Mouse (Mus musculus) heart, adult 11 months (tissue): ENCODE results near the gene AA986860.

Source experiments
- DNase-seq: peaks from one replicate; pipeline ENCODE4 v3.0.0; 2022

AA986860 gene

DNA sequence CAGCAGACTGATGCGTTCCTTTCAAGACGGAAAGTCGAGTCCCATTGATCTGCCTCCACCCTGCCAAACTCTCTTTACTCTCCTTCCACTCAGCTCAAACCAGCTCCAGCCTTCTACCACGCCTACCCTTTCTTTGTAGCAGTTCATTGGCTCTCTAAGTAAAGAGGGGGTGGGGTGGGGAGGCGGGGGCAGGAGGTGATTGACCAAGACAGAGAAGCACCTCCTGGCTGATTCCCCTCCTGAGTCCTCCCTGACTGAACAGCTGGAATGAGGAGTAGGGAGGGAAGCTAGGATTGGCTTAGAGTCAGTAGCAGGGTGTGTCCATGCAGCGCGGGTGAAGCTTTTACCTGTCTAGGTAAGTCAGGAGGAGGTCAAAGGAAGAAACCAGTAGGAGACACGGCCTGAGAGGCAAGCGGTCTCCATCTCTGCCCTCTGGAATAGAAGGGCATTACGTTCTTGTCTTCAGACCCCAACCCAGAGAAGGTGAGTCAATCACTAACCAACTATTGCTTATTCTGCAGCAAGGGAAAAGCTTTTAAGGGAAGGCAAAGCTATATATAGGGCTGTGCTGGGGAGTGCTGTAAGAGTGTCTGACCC is at the start of gene AA986860:
AA986860 (plus strand) TSS at position 236 of the 597 bp plus-strand sequence.
- DNase-seq = peak; percentile 78

DNA sequence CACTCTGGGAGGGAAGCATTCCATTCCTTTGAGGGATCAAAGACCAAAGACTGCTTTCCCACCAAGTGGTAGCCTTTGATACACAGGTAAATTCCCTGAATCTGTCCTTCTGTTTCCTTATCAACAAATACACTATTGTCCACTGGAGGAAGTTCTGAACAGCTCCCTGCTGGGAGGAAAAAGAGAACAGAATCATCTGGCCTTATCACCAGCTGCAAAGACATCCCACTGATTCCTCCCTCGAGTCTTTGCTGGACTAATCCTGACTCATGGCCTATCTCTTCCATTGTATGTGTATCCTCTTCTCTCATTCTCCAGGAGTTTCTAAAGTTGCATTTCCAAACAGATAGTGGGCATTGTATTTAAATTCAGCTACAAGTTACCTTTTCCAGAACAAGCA is 47.9 kb upstream of the AA986860 start:
- peak; percentile 34 for DNase-seq

DNA sequence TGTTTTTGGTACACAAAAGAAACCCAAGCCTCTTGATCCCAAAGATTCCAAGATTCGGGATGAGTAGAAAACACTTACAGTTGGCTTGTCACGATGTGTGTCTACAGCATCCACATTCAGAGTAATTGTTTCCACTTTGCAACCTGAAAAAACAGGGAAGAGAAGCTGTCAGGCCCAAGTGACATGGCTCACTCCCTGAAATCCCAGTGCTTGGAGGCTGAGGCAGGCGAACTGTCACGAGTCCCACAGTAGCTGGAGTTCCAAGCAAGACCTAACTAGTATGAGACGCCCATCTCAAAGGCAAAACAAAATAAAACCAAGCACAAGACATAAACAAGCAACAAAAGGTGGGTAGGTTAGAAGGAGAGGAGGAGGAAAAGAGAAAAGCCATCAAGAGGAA is 33.2 kb upstream of the AA986860 start:
- DNase-seq = peak; percentile 54

DNA sequence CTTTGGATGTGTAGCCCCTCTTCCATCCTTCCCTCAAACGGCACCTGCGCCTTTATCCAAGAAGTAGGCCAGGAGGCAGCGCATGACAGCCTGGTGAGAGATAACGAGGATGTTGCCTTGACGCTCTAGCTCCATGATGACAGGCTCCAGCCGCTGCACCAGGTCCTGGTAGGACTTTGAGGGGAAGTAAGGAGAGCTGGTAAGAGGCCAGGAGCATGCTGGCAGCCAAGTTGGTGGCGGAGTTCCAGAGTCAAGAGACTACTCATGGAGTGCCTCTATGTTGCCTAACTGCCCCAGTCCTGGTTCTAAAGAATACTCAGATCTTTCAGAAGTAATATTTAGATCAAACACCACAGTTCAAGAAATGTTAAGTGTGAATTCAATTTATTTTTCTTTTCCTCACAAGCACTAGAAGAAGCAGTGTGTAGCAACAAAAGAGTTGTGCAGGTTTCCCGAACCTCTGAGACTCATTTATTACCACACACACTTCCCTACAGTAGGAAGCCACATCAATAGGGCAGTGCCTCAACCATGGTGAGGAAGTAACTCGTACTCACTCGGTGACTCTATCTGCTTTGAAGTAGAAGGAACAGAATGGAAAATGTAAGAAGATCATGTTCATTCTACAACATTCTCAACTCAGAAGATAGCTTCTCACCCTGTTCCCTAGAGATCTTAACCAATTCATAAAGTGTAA is 31.7 kb upstream of the AA986860 start:
- peak; percentile 98 for DNase-seq

DNA sequence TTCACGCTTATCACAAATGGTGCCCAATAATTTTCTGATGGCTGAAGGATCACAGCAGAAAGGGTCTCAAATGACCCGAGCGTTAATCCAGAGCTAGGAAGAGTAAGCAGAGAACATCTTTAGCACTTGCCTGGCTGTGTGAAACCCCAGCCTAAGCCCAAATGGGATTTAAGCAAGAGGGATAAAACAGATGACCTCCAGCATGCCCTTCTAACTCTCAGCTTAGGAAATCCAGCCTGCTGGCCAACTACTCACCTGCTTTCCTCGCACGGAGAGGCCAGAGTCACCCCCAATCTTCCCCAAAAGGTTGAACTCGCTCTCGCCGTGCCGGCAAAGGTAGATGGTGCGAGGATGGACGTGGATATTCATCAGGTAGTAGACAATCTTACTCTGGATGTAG is 29.8 kb upstream of the AA986860 start:
- peak; percentile 88 for DNase-seq

DNA sequence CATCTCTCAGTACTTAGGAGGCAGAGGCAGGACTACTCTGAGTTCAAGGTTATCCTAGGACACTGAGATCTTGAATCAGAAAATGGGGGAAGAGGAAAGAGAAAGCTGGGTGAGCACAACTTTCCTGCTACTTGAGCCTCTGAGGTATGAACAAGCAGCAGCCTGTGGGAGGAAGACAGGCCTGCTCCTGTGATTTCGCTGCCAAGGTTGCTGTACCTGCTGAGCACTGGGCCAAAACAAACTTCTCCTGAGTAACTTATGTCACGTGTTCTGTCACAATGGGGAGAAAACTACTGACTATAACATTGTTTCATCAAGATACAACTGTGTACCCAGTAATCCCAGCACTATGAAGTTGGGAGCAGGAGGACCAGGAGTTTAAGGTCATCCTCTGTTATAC is 28.2 kb upstream of the AA986860 start:
- no peak for DNase-seq

DNA sequence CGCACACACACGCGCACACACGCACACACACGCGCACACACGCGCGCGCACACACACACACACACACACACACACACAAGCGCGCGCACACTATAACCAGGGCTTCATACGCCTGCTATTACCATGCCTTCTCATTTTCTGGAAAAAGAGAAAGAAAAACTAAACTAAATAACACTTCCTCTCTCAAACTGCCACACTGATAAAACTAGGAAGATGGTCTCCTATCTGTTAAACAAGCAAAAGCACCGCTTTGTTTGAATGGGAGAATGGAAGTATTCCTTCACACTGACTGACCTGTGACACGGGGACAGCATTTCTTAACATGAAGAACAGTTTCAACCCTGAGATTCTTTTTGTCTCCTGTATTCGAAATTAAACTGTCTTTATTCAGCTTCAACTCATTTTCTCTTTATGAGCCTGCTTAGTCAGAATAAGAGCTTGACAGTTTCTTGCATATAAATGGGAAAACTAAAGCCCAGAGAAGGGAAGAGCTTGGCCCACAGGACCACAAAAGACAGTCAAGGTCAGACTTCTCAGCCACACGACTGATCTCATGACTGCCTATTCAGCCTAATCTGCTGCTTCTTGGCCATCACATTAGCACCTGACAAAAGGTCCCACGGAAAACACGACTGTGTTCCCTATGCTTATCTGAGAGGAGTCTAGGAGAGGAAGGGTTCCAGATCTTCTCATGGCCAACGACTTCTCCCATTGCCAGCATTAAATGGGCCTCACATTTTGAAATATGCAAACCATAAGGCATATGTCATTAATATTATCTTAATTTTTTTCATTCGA is 21.3 kb upstream of the AA986860 start:
- DNase-seq = peak; percentile 96

DNA sequence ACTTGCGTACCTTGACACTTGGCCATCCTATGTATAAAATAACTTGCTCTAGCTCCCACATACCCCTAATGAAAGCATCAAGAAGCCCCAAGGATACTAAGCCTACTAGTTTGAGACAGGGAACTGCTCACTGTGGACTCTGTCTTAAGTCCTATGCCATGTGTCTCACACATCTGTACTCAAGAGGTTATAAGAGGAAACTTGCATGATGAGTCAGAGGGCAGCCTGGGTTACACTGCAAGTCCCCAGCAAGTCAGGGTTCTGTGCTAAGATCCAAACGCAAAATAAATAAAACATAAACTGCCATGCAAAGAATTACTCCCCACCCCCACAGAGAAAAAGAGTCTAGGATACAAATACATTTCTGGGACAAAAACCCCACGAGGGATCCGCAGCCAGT is 17.7 kb upstream of the AA986860 start:
- DNase-seq = peak; percentile 81

DNA sequence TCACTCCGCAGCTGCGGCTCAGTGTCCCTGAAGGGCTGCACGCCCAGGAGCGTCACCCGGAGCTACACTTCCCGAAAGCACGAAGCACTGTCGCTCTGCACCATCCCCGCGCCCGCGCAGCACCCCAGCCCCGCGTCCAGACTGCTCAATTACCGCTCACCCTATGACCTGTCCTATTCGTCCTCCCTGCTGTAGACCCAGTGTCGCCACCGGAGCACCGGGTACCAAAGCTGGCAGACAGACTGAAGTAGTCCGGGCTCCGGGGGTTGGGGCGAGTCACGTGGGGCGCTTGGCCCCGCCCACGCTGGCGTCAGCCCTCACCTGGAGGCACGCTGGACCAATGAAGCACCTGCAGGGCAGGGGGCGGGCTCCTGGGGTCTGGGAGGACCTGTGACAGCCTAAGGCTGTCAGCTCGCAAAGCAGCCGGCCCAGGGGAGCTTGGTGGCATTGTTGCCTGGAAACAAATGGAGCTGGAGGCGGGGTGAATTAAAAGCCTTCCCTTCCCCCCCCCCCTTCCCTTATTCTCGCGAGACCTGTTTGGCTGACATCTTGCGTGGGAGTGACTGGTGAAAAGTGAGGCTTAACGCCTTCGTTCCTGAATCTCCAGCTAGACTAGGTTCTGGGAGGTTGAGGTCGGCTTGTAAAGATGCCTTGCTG is 16.1 kb upstream of the AA986860 start, which contains the start of gene Gm29427:
Gm29427 (minus strand) TSS at position 239 of the 657 bp plus-strand sequence.
- peak; percentile 99 for DNase-seq

DNA sequence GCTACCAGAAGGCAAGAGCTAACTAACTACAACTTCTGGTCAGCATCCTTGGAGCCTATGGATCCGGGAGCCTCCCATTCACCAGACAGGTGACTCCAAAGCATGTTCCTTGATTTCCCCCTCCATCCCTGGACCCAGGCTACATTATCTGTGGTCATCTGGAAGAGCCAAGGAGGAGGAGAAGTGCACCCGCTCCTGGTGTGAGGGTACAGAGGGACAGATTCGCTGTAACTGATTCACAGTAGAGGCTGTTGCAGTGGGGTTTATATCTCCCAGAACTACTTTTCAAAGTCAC is 15.6 kb upstream of the AA986860 start:
- DNase-seq = no peak

DNA sequence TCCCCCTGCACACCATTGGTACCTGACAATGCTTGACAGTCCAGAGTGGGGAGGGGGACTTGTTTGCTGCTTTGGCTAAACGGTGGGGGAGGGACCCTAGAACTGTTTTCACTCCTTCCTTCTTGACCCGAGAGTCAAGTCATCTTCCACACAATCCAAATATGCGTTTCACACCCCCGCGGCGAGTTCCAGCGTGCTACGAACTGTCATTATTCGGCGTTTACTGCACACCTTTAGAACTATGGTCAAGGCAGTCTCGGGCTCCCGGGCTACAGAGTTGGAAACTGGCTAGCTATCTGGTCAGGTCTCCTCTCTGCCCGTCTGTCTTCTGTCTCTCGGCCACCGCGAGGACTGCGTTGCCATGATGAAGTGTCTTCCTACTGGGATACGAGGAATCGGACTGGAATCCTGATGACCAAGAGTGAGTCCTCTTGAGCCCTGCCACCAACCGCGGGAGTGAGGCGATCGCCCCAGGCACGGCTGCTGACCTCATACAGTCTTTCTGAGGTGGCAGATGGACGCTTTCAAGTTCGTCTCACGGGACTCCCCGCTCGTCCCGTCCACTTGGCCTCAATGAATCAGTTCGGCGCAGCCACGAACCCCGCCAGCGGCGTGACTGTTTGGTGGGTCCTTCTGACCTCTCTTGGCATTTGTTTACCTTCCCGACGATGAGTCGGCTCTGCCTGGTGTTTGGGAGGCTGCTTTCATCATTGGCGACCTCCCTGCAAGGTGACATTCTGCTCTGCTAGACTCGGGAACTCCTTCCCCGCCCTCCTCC is 15.1 kb upstream of the AA986860 start:
- no peak for DNase-seq

DNA sequence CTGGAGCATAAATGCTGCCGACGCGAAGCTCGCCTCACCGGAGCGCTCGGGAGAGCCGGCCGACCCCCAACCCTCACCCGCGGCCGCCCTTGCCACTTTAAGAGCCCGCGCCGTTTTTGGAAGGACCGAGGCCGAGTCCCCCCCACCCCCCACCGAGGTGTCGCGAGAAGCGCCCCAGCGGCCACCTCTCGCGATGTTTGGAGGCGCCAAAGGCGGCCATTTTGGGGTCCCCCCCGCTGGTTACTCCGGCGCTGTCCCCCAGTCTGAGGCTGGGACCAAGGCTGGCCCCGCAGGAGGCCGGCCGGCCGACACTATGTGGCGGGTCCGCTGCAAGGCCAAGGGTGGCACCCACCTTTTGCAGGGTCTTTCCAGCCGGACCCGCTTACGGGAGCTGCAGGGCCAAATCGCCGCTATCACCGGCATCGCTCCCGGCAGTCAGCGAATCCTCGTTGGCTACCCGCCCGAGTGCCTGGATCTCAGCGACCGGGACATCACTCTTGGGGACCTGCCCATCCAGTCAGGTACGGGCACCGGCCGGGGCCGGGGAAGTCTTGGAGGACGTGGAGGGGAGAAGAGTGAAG is 14.4 kb upstream of the AA986860 start, which contains the start of gene Yod1:
Yod1 (plus strand) TSS at position 37 of the 581 bp plus-strand sequence.
- DNase-seq = peak; percentile 99

DNA sequence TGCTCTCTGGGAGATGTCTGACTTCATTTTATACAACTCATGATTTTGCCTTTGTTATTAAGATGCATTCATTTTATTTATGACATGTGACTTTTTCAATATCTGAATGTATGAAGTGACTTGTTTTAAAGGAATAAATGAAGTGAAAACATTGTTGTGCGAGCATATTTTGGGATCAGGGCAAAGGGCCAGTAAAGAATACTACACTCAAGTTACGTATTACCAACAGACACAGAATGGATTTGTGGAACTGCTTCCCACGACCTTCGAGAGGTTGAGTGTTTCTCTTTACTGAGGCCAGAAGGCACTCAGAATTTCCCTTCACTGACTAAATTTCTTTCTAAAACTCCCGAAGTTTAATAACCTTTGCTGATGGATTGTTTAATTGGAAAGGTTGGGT is 7.6 kb upstream of the AA986860 start:
- DNase-seq = no peak

DNA sequence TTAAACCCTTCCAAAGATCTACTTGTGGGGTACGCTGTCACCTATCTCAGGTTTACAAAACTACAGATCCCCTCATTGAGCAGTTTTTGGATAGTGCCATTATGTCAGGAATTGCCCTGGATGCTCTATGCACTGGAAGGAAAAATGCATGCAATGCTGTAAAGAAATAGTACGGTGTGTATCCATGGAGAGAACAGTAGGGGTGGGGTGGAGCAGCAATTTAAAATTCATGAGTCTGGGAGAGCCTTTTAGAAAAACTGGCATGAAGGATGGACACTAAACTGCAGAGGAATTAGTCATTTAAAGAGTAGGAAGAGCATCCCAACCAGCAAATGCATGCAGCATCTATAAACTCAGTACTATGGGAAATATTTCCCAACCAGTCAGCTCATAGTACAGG is 5.4 kb upstream of the AA986860 start:
- peak; percentile 37 for DNase-seq

DNA sequence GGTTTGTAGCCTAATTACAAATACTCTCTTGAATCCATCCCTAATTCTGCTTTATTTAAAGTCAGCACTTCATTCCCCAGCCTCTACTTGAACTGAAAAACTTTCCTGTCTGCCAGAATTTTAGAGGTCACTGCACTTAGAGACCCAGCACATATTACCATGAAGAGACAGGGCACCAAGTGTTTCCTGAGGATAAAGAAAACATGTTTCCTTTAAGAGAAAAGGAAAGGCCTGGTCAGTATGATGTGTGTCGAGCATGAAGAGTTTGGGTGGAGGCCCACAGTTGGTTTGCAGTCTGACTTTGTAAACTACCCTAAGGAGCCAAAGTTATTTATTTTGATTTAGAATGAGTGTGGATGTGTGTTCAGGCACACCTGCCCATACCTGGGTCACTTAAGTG is 3.7 kb upstream of the AA986860 start:
- peak; percentile 14 for DNase-seq

DNA sequence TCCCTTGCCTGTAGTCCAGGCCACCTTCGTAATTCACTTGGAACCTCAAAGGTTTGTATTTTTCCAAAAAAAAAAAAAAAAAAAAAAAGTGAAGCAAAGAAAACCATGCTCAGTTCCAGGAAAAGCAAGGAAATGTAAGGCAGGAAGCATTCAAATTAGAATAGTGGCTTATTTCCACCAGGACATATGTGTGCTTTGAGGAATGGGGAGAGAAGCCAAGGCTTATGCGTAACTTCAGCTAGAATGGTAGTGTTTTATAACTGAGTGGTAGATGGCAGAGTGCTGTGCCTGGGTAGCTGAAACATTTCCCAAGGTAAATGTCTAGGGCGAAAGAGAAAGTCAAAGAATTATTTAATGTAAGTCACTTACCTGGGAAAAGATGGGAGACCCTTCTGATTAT is 3.1 kb upstream of the AA986860 start:
- DNase-seq = peak; percentile 11

DNA sequence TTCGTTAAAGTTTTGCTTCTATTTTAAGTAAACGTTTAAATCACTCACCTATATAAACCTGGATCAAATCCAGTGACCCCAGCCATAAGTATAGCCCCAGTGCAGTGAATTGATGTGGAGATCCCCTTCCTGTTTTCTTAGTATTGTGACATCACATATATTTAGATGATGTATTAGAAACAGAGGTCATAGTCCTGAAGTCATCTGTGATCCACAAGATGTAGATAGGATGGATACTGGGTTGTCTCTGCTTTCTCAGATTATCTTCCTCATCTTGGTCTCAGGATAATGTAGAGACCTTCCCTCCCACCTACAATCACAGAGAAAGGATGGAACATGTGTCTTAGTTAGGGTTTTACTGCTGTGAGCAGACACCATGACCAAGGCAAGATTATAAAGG is 2.6 kb upstream of the AA986860 start, which contains the start of gene Pfkfb2:
Pfkfb2 (minus strand) TSS at position 101 of the 400 bp plus-strand sequence.
- peak; percentile 18 for DNase-seq

DNA sequence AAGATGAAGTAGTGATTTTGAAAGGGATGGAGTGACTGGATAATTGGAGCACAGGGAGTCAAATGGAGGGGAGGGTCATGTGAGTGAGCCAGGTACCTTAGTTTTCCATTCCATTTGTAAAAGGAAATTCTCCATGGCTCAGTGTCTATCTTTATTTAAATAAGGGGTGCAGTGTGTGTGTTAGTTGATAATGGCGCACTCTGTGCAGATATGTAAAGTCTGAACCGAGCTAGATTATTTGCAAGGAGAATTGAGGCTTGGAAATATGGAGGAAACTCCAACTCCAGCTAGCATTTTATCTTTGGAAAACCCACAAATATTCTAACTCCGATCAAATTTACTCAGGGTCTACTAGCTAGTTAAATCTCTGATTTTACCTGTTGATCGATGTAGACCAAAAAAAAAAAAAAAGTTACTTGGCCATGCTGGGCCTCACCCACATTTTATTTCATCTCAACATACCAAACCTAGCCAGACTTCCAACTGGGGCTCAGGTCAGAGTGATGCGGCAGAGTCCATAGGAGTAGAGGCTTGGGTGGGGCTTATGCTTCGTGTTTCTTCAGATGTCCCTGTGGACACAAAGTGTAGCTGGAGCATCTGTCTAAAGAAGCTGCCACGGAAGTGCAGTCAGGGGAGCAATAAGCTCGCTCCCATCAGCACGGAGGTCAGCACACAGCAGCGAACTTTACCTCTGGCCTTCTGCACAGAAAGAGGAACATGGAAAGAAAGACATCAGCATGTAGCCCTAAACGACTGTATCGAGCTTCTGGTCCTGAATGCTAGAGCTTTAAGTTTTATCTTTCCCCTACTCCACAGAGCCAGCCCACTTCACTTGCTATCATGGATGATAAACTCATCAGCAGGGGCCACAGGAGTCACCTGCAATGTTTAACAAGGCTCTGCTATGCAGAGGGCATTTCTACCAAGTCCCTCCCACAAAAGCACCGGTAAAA is 1.2 kb downstream of the AA986860 start:
- peak; percentile 30 for DNase-seq

DNA sequence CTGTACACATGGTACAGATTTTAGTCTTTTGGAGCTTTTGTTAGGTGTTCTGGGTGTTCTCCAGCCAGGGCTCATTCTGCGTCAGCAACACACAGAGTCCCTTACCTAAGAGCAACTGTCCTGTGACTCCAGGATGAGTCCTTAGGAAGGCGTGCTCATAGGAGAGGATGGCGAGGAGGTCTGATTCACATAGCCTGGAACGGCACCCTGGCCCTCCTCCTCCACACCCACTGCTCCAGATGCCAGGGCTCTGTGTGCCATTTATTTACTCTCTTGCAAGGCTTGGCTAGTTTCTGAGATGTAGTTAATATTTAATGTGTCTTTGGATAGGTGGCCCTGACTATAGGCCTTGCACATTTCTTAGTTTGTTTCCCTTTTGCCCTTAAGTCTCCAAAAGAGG is 1.9 kb downstream of the AA986860 start:
- peak; percentile 66 for DNase-seq

DNA sequence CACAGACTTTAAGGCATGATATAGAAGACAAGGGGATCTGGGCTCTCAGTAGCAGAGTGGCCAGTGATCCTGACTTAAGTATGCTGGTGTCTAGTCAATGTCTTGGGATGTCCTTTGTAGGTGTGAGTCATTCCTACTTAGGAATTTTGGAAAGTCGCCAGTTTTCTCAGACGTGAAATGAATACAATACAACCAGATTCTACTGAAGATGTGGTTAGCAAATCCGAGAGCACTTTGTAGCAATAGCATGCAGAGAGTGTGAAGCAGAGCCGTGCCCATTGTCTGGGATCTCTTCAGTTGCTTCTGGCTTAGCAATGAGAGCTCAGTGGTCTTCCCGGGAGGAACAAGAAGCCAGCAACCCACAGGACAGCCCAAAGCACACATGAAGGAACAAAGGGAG is 2.7 kb downstream of the AA986860 start:
- DNase-seq = no peak

DNA sequence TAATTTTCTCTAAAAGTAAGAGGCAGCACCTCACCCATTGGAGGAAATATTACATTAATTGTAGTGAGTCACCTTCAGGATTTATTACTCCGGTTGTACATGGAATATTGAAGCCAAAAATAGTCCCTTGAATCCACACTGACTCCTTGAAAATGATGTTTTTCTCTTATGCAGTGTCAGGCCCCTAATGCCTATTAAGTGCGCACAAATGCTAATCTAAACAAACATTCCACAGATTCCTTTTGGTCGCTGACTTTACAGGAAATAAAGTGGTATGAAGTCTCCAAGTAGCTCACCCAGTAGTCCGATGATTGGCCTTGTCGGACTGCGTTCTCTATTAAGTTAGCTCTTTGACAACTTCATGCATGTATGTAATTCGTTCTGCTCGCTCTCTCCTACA is 3.1 kb downstream of the AA986860 start:
- DNase-seq = no peak
